Mouse (Mus musculus) v-Abl transformed pro-B cells (cell line): ENCODE measurements around the gene Zbtb25.

Experiments
- in situ Hi-C, 2 experiments: fragments of 400-800 bp; cut with MboI; formaldehyde crosslinking; loops; one replicate each; pipeline ENCODE4 v1.15.1; 2025; ENCODE audit not compliant: unreplicated experiment in 2 of 2

Gene Zbtb25

GRCm38 (mm10) chr12:76377726-76378125, 8.3 kb upstream of the Zbtb25 start:
- in situ Hi-C loops, result loop anchor here in 1 of 2 experiments (5.0 kb wide), 1 partner anchor 35 kb away; no protein-coding TSS in a partner anchor

- in situ Hi-C loops, result loop anchor here in 1 of 2 experiments (5.0 kb wide), 1 partner anchor 35 kb away; no protein-coding TSS in a partner anchor
These were observed 7.7 kb upstream of the Zbtb25 start for GRCm38 (mm10) chr12:76377059-76377458.

DNA sequence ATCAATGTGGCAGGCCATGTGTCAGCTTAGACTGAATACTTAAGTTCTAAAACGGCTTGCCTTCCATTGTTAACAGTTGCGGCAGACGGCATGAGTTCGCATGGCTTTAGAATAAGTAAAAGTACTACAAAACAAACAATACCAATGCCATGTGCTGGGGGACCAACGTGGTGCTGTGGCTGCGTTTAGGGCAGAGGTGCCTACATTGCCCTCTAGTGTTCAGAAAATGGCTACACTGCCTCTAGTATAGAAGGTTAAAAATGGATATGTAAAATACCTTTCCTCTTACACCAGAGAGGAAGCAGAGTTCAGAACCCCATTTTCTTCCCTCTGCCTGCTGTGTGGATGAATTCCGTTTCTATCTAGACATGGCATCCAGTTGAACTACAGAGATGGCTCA, 7.2 kb upstream of the Zbtb25 start:
- in situ Hi-C loops, result loop anchor here in 1 of 2 experiments (5.0 kb wide), 1 partner anchor 34 kb away; no protein-coding TSS in a partner anchor

DNA sequence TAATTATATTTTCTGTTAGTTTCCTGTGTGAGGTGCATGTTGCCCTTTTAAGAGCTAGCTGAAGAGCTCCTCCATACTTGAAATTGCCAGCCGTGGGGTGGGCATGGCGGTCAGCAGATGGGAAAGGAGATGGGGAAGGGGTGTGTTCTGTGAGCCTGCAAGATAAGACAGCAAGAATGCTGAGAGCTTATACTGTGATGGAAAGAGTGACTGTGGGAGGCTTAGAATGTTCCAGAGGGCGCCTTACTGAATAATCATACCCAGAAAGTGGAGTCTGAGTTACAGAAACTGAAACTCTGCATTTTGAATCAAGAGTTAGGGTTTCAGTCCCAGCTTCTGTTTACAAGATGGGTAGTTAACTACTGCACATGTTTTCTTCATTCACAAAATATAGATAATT, 6.1 kb upstream of the Zbtb25 start:
- in situ Hi-C loops, result loop anchor here in 1 of 2 experiments (5.0 kb wide), 1 partner anchor 33 kb away; no protein-coding TSS in a partner anchor

DNA sequence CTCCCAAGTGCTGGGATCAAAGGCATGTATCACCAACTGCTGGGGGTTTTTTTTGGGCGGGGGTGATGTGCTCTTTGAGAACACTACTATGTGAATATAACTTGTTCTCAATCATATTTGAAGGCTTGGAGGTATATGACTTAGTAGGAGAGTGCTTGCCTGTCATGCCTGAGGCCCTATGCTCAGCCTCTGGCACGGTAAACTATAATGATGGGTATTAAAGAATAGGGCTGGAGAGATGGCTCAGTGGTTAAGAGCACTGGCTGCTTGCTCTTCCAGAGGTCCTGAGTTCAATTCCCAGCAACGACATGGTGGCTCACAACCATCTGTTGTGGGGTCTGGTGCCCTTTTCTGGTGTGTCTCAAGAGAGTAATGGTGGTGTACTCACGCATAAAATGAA, 5.5 kb upstream of the Zbtb25 start:
- in situ Hi-C loops, result loop anchor here (5.0 to 25.0 kb wide), 5 partner anchors 33 to 1162 kb away; partner anchors contain the start of gene Max (in 1 of the 2)

GRCm38 (mm10) chr12:76373991-76374390, 4.6 kb upstream of the Zbtb25 start:
- in situ Hi-C loops, result loop anchor here (25.0 kb wide), 4 partner anchors 588 to 1163 kb away; partner anchors contain the start of gene Max (in 1 of the 2)

DNA sequence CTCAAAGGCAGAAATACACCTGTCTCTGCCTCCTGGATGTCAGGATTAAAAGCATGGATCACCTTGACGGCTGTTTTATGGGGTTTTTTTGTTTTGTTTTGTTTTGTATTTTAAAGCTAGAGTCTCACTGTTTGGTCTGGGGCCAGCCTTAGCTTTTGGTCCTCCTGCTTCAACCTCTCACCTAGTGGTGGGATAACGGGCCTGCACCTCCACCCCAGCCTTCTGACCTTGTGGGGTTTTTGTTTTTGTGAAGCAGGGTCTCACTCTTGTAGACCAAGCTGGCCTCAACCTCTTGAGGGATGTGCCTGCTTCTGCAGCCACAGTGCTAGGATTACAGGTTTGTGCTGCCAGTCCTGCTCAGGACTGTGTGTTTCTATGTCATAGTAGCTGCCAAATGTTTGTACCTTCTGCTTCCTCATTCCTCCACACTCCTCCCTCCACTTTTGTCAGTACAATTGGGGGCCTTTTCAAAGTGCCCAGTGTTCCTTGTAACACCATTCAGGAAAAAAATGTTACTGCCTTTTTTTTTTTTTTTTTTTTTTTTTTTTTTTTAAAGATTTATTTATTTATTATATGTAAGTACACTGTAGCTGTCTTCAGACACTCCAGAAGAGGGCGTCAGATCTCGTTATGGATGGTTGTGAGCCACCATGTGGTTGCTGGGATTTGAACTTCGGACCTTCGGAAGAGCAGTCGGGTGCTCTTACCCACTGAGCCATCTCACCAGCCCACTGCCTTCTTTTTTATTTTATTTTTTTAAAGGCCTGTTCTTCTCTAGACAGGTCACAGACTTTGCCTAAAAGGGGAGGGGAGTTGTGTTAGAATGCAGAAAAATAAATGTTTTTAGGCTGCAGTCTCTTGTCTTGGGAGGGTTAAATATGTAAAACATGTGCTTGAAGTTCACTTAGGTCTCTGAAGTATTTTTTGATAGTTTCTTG, 3.7 kb upstream of the Zbtb25 start:
- in situ Hi-C loops, result loop anchor here (25.0 kb wide), 4 partner anchors 589 to 1164 kb away; partner anchors contain the start of gene Max (in 1 of the 2)

DNA sequence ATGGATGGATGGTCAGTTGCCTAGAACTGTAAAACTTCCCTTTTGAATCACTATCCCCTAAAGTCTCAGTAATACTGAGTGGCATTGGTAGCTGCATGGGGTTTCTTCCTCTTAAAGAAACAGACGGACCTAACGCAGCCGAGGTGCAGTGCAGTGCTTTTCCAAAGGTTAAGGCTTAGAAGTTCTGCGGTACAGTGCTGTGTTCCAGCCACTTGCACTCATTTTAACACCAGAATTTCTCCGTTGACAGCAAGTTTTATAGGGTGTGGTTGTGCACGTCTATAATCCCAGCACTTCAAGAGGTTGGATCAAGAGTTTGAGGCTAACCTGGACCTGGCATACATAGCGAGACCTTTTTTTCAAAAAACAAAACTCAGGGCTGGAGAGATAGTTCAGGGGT, 2.6 kb upstream of the Zbtb25 start:
- in situ Hi-C loops, result loop anchor here (25.0 kb wide), 4 partner anchors 590 to 1165 kb away; partner anchors contain the start of gene Max (in 1 of the 2)

DNA sequence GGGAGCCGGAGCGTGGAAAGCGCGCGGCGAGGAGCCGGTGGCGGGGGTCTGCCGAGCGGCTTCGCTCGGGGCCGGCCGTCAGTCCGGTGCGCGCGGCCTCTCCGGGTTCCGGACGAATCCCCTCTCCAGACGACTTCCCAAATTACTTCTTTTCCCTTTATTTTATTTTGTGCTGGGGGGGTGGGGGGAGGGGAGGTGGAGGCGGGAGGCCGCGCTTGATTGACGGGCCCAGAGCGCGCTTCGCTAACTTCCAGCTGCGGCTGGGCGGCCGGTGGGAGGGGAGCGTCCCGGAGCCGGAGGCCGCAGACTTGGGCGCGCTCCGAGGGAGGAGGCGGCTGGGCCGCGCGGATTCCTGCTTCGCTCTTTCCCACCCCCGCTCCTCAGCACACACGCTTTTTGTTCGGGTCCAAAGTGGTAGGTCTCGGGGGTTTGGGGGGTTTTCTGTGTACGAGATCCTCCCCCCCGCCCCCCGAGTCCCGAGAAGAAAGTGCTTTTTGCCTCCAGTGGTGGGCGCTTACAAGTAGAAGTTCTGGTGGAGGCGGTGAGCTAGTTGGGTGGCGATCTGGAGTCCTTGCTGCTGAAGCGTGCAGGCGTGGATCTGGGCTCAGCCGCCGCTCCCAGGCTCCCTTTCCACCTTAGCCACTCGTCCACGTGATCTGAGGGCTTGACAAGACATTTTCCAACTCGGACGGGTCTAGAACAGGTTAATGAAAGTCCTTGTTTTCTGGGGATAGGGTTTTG, 1.6 kb upstream of the Zbtb25 start:
- in situ Hi-C loops, result loop anchor here (25.0 kb wide), 4 partner anchors 591 to 1166 kb away; partner anchors contain the start of gene Max (in 1 of the 2)

DNA sequence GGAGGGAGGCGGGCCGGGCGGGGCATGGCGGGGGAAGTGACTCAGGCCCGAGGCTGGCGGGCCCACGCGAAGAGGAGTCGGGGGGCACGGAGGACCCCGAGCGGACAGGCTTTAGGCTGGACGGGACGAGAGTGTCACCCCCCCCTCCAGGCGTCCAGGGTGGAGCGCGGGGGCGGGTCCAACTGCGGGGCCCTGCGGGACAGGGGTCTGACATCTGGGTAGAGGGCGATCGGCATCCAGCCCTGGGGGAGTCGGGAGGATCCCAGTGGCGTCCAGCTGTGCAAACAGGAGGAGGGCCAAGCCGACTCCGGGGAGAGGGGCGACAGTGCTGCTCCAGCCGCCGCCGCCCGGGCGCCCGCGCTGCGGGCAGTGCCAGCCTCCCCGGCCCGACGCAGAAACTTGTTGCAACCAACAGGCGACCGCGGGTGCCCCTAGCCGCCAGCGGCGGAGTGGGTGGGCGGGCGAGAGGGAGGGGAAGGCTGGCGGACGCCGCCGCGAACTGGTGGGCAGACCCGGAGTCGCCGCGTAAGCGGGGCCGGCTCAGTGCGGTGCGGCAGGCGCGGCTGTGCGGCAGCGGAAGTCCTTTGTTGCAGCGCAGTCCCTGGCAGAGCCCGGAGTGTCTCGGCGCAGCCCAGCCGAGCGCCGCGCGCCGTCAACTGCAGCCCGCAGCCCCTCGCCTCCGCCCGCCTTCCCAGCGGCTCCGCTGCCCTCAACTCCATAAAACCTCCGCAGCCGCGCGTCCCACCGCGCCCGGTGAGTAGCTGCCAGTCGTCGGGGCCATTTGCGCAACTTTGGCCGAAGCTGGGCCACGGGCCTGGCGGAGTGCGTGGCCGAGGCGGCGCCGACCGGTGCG, 802 bp upstream of the Zbtb25 start, which contains the start of gene Zbtb1:
Gene Zbtb1, plus strand, starts transcription at position 289 of the 853 bp plus-strand sequence.
- in situ Hi-C loops, result loop anchor here (10.0 to 25.0 kb wide), 5 partner anchors 592 to 1167 kb away; partner anchors contain the start of gene Max (in 1 of the 2)

- in situ Hi-C loops, result loop anchor here (10.0 to 25.0 kb wide), 5 partner anchors 594 to 1169 kb away; partner anchors contain the start of gene Max (in 1 of the 2)
These were observed 604 bp downstream of the Zbtb25 start for GRCm38 (mm10) chr12:76368790-76369205.

DNA sequence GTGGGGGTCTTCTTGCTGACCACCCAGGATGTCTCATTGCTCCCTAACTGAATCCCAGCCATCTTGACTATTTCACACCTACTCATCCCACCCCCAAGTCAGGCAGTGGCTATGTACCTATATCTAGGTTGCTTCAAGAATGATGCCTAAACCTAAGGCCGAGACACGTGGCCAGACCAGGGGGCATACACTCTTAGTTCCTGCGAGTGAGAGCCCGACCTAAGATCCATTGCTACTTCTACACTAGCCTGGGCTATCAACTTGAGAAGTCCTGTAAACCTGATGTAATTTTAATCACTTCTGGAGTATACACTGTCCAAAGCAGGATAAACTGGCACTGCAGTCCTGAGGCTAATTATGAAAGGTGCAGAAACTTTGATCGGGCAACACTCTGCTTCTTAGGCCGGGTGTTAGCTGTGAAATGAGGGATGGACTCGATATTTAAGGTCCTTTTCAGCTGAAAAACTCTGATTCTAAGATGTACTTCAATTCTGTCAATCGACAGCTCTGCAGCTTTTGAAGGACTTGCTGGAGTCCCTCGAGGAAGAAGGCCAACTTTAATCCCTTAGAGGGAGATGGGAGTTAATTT, 1.1 kb downstream of the Zbtb25 start:
- in situ Hi-C loops, result loop anchor here (10.0 to 25.0 kb wide), 5 partner anchors 594 to 1169 kb away; partner anchors contain the start of gene Max (in 1 of the 2)

GRCm38 (mm10) chr12:76367096-76367995, 2.1 kb downstream of the Zbtb25 start:
- in situ Hi-C loops, result loop anchor here (10.0 to 25.0 kb wide), 5 partner anchors 595 to 1170 kb away; partner anchors contain the start of gene Max (in 1 of the 2)

GRCm38 (mm10) chr12:76366276-76366675, 3.1 kb downstream of the Zbtb25 start:
- in situ Hi-C loops, result loop anchor here (10.0 to 25.0 kb wide), 5 partner anchors 596 to 1171 kb away; partner anchors contain the start of gene Max (in 1 of the 2)

DNA sequence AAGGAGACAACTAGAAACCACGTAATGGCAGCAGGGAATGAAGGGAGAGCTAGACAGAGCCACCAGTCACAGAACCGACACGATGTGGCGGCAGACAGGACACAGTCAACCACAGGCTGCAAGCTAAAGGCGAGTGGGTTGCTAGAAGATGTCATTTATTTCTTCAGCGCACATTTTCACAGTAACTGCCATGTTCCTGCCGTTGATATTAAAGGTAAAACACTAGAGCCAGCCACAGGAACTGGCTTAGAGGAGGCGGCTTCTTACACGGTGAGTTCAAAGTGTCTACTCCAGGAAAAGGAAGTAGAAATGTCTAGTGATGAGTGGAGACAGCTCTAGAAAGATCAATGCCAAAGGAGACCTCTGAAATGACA, 7.1 kb downstream of the Zbtb25 start:
- in situ Hi-C loops, result loop anchor here (10.0 to 25.0 kb wide), 5 partner anchors 600 to 1175 kb away; partner anchors contain the start of gene Max (in 1 of the 2)

GRCm38 (mm10) chr12:76361405-76362302, 7.7 kb downstream of the Zbtb25 start:
- in situ Hi-C loops, result loop anchor here (10.0 to 25.0 kb wide), 5 partner anchors 601 to 1176 kb away; partner anchors contain the start of gene Max (in 1 of the 2)
